Mouse (Mus musculus) bone marrow, adult 2 months (tissue): Measurements from ENCODE around the gene Fam83g. TPM values are rescaled to one million over a fixed set of nuclear protein-coding genes. Genes with fewer than 3 reads are reported as not detected.

Source experiments
- H3K27ac ChIP-seq: fragments of 200-500 bp; 2 replicates; pipeline ENCODE4 v1.5.1; 2012; ENCODE audit warnings: low read depth, mild to moderate bottlenecking, control low read depth, inconsistent platforms, low read length; ENCODE audit not compliant: control insufficient read depth, poor library complexity, insufficient read depth
- H3K4me1 ChIP-seq: fragments of 200-500 bp; 2 replicates; pipeline ENCODE4 v1.6.1; 2011; ENCODE audit warnings: low read length; ENCODE audit not compliant: control insufficient read depth, insufficient read depth
- H3K4me3 ChIP-seq: fragments of 200-500 bp; replicated peaks from 2 replicates; pipeline ENCODE3; 2011; ENCODE audit warnings: mild to moderate bottlenecking, low read depth, low read length, control low read depth; ENCODE audit not compliant: control insufficient read depth
- CTCF ChIP-seq: fragments of 200-500 bp; IDR thresholded peaks from 2 replicates; pipeline ENCODE4 v1.5.1; 2011; ENCODE audit warnings: low read length, control low read depth; ENCODE audit not compliant: control insufficient read depth, insufficient read depth
- POLR2A ChIP-seq: fragments of 200-500 bp; IDR thresholded peaks from 2 replicates; pipeline ENCODE4 v1.6.1; 2011; ENCODE audit warnings: low read depth, mild to moderate bottlenecking, control low read depth, low read length, borderline replicate concordance; ENCODE audit not compliant: control insufficient read depth
- WGBS: fragments of 180-500 bp; shearing (Covaris S2); methylation state at CpG from one replicate; pipeline ENCODE4 v1.1.7; 2018; 5-methylcytosine and 5-hydroxymethylcytosine counted together
- polyA plus RNA-seq: library from polyadenylated mRNA; stranded (reverse); fragments of >200 nt; gene quantifications from 2 replicates; pipeline ENCODE4 v1.2.4, GENCODE M21; 2011; ENCODE audit warnings: low replicate concordance; ENCODE audit not compliant: missing spikeins, insufficient read depth, insufficient read length

Gene Fam83g
- polyA plus RNA-seq, 1 experiment = not detected

GRCm38 (mm10) chr11:61649163-61649580 lies 34.7 kb upstream of the Fam83g start:
- H3K4me1 ChIP-seq = peaks cover 4% of the 10 kb centered on the region; the same call in 1 of the 2 replicates
- H3K27ac ChIP-seq = no peak overlapping the region; the same call in 1 of the 2 replicates
- H3K4me3 ChIP-seq = no peak overlapping the region
- 82% methylated on average over 5 of the region's 5 CpGs for WGBS
- TF ChIP-seq POLR2A = no peak
- TF ChIP-seq CTCF = no peak

- TF ChIP-seq CTCF (no peak), POLR2A (no peak)
- Histone ChIP-seq H3K4me3 (no peak overlapping the region), H3K4me1 (peaks cover 4% of the 10 kb centered on the region; the same call in 1 of the 2 replicates), H3K27ac (no peak overlapping the region)
- WGBS = 74% methylated on average over 4 of the region's 4 CpGs
Measured at GRCm38 (mm10) chr11:61649626-61650025, 34.3 kb upstream of the Fam83g start.

DNA sequence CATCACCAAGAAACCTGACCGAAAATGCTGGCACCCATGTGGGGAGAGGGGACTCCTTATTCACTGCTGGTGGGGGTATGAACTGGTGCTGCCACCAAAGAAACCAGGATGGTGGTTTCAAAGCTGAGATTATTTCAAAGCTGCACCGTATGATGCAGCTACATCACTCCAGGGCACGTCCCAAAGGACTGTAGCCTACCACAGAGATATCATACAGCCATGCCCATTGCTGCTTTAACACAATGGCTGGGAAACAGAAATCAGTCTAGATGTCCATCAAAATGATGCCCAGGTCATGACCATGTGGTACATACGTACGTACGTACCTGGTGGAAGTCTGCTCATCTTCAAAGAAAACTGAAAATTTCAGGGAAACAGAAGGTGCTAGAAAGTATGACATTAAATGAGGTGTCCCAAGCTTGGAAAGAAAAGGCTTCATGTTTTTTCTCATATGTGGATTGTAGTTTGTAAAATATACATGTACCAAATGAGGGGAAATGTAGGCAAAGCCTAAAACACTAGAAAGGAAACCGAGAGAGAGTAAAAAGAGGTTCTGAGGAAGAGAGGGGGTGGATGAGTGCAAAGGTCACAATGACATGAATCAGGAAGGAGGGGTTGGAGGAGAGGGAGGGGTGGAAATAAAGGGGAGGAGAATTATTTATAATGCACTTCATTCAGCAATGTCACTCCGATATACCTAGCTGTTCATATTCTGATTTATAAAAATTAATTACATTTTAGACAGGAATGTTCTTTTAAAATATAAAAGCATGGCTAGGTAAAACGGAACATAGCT lies 33.2 kb upstream of the Fam83g start:
- no peak overlapping the region for H3K27ac ChIP-seq
- no peak overlapping the region for H3K4me3 ChIP-seq
- TF ChIP-seq POLR2A (no peak), CTCF (no peak)
- WGBS = 79% methylated on average over 9 of the region's 9 CpGs
- H3K4me1 ChIP-seq = peaks cover 4% of the 10 kb centered on the region; the same call in 1 of the 2 replicates

GRCm38 (mm10) chr11:61652216-61652615 lies 31.7 kb upstream of the Fam83g start:
- no peak overlapping the region for H3K27ac ChIP-seq
- no peak for TF ChIP-seq CTCF
- TF ChIP-seq POLR2A = no peak
- WGBS = 77% methylated on average over 5 of the region's 5 CpGs
- H3K4me1 ChIP-seq = peaks cover 4% of the 10 kb centered on the region; the same call in 1 of the 2 replicates
- no peak overlapping the region for H3K4me3 ChIP-seq

DNA sequence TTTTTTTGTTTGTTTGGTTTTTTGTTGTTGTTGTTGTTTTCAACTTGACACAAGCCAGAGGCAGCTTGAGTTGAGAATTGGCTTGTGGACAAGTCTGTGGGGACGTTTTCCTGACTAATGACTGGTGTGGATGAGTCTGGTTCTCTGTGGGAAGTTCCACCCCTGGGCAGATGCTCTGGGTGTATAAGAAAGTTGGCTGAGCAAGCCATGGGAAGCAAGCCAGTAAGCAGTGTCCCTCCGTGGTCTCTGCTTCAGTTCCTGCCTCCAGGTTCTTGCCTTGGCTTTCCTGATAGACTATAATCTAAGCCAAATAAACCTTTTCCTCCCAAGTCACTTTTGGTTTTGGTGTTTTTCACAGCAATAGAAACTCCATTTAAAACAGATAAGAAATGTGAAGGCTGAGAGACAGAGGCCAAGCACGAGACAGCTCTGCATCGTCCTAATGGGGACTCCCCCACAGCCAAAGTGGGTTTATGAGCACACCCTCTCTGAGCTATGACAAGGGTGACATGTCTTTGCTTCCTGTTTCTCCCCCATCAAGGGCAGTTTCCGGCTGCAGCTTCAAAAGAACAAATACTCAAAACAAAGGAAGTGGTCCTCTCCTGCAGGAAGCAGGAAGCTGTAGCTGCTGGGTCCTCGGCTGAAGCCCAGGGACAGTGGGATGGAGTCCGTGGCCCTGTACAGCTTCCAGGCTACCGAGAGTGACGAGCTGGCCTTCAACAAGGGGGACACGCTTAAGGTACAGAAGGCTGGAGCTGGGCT lies 31.0 kb upstream of the Fam83g start, which contains the start of gene Grap:
Gene Grap (plus strand): TSS at position 580 of the 762 bp plus-strand sequence.
- 13% methylated on average over 10 of the region's 10 CpGs for WGBS
- H3K4me1 ChIP-seq = peaks cover 4% of the 10 kb centered on the region; the same call in 1 of the 2 replicates
- H3K4me3 ChIP-seq = peak within 1 kb of the TSS; percentile 65
- no peak for TF ChIP-seq CTCF
- peak; percentile 22; the same call in 1 of the 2 replicates for TF ChIP-seq POLR2A
- H3K27ac ChIP-seq = peak within 1 kb of the TSS; percentile 31

GRCm38 (mm10) chr11:61653568-61653967 lies 30.3 kb upstream of the Fam83g start:
- 46% methylated on average over 2 of the region's 2 CpGs for WGBS
- Histone ChIP-seq H3K27ac (no peak overlapping the region; the same call in 1 of the 2 replicates), H3K4me1 (peaks cover 2% of the 10 kb centered on the region; the same call in 1 of the 2 replicates), H3K4me3 (peak overlapping the region; percentile 65)
- no peak for TF ChIP-seq CTCF
- TF ChIP-seq POLR2A = no peak

GRCm38 (mm10) chr11:61654786-61655311 lies 29.0 kb upstream of the Fam83g start:
- TF ChIP-seq POLR2A = no peak
- no peak for TF ChIP-seq CTCF
- Histone ChIP-seq H3K27ac (no peak overlapping the region), H3K4me1 (peaks cover 1% of the 10 kb centered on the region; the same call in 1 of the 2 replicates), H3K4me3 (peak overlapping the region; percentile 4)
- 63% methylated on average over 4 of the region's 4 CpGs for WGBS
